Mouse (Mus musculus): ENCODE measurements at regions not wholly inside any gene's neighbourhood (a gene's known extent, or its start where the extent isn't known, plus 50 kb on each side); places are given as distances from the start of the nearest gene placed in this dataset.
A peak's percentile ranks its signal among the peaks of the same experiment; 100 is the strongest.

DNA sequence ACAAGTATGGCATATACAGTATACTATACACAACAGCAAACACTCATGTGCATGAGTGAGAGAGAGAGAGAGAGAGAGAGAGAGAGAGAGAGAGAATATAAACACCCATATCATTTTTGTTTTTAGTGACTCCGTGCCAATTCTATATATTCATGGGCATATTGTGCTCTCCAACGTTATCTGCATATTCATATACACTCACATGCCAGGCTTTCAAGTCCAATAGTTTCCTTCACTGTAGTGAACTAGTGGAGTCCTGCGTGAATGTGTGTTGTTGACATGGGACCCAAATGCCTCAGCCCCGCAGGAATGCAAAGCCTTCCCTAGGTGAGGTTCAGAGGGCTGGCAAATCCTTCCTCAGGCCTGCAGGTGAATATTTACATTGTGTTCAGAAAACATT lies 53.4 kb upstream of the Nab1 start:
- peak; percentile 42 for ATAC-seq (ENCODE audit: low TSS enrichment)

GRCm38 (mm10) chr1:52565812-52566211 lies 64.7 kb upstream of the Nemp2 start:
- ATAC-seq (ENCODE audit: low TSS enrichment), result no peak

DNA sequence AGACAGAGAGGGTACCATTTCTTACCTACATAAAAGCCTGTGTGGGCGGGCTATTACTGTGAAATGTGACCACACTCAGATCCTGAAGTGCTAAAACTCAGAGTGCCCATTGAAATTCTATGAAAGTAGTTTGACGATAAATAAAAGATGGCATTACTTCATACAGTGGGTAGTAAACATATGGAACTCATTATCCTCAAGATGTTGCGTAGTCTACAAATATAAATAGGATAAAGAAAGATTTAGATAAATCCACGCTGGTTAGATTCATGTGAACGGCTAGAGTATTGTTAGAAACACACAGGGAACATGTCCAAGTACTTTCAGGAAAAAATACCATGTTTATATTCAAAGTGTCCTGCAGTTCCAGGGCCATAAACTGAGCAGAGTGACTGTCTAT lies 58.8 kb upstream of the Nemp2 start:
- peak; percentile 44; the same call in 1 of the 2 replicates for ATAC-seq (ENCODE audit: low TSS enrichment)

- ATAC-seq (ENCODE audit: low TSS enrichment), result peak; percentile 95
Measured at GRCm38 (mm10) chr1:52578298-52579056, 52.0 kb upstream of the Nemp2 start.

GRCm38 (mm10) chr1:52580132-52580896 lies 50.2 kb upstream of the Nemp2 start:
- no peak for ATAC-seq (ENCODE audit: low TSS enrichment)

Data from frontal cortex, adult (tissue).